Mouse (Mus musculus) neutrophil, adult 83 days (primary cell): ENCODE results near the gene Dhtkd1. TPM values are rescaled to one million over a fixed set of nuclear protein-coding genes. Genes with fewer than 3 reads are reported as not detected.

Experiments used
- total RNA-seq, 2 experiments: library from RNA; stranded (reverse); gene quantifications; one replicate each; pipeline ENCODE4 v1.2.4; 2023

The Dhtkd1 gene
- total RNA-seq: 1 to 10 TPM in 1 of 2 experiments, under 1 TPM in 1; 0.24 to 2.0 TPM

GRCm38 (mm10) chr2:5942416-5943032 is at the start of gene Dhtkd1:
TSS of gene Dhtkd1 (minus strand) at chr2:5942792.

GRCm38 (mm10) chr2:5950766-5951595 is 8.4 kb upstream of the Dhtkd1 start, which contains the start of gene Upf2:
TSS of gene Upf2 (plus strand) at chr2:5951469.

GRCm38 (mm10) chr2:5894843-5895570 is 47.6 kb downstream of the Dhtkd1 start, which contains the start of gene Sec61a2:
TSS of gene Sec61a2 (minus strand) at chr2:5895432.

GRCm38 (mm10) chr2:5862834-5863233 is 79.8 kb downstream of the Dhtkd1 start, which contains the start of gene Gm13199:
TSS of gene Gm13199 (minus strand) at chr2:5862934.

Other genes starting within 250 kb of the Dhtkd1 start
- gene Camk1d, start 228.3 kb downstream of the Dhtkd1 start, total RNA-seq: 10 to 100 TPM; 67.3 to 68.8 TPM
- gene Nudt5, start 97.8 kb downstream of the Dhtkd1 start, total RNA-seq: 10 to 100 TPM; 19.1 to 23.2 TPM
- 10 to 100 TPM; 69.4 to 79.2 TPM for gene Cdc123, start 97.6 kb downstream of the Dhtkd1 start, total RNA-seq
- gene Gm13199, start 79.9 kb downstream of the Dhtkd1 start, total RNA-seq: 1 to 10 TPM in 1 of 2 experiments, under 1 TPM in 1; 0.84 to 1.0 TPM
- gene Sec61a2, start 47.4 kb downstream of the Dhtkd1 start, total RNA-seq: 1 to 10 TPM; 8.4 to 9.8 TPM
- 10 to 100 TPM; 34.6 to 38.4 TPM for gene Upf2, start 8.7 kb upstream of the Dhtkd1 start, total RNA-seq
- under 1 TPM in 1 of 2 experiments, not detected in 1; 0.53 TPM for gene Proser2, start 187.4 kb upstream of the Dhtkd1 start, total RNA-seq